Mouse (Mus musculus): ENCODE results near the gene Pon3.
A peak's percentile ranks its signal among the peaks of the same experiment; 100 is the strongest.

The Pon3 gene

DNA sequence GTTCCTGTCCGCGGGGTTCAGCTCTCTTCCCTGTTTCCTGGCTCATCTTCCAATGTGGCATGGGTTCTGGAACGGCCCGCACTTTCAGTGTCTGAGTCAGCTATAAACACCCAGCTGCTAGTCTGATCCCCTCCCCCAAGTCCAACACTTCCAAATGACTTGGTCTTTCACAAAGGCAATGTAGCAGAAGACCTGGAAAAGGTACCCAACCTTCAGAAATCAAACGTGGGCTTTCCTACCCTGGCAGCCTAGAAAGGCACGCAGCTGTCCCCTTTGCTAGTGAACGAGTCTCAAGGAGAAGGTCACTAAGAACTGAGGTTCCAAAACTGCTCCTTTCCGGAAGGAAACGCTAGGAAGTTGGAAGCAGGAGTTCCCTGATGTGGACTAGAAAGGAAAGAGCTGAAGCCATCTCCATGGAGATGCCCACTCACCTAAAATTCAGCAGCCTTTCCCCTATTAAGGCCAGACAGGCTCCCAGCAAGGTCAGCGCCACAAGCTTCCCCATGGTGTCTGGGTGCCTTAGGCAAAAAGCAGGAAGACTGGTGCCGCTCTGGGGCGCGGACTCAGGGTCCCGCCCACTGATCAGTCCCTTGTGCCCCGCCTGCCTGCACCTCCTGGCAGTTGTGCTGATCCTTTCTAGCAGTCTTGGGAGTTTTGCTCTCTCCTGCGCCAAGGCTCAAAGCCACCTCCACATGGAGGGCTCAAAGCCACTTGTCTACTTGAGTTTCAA is at the start of gene Pon3:
Pon3 (minus strand) TSS at position 565 of the 730 bp plus-strand sequence.
- Histone ChIP-seq H3K4me3 (replicated peaks; ENCODE audit: low read length) (peak within 1 kb of the TSS; percentile 70), H3K36me3 (ENCODE audit: insufficient read depth, low read length) (no peaks in the 10 kb centered on the region), H3K4me1 (replicated peaks; ENCODE audit: low read depth, low read length) (peaks cover 16% of the 10 kb centered on the region), H3K9me3 (ENCODE audit: low read length) (no peaks in the 10 kb centered on the region), H3K27me3 (ENCODE audit: insufficient read depth, low read length) (peaks cover 11% of the 10 kb centered on the region; the same call in 1 of the 2 replicates)
- TF ChIP-seq POU5F1 (IDR thresholded peaks at IDR 0.05; ENCODE audit: borderline replicate concordance, low read length) (no peak), CTCF (conservative IDR thresholded peaks at IDR 0.05; ENCODE audit: low read length) (no peak), NANOG (IDR thresholded peaks at IDR 0.05; ENCODE audit: borderline replicate concordance, low read length) (no peak)

DNA sequence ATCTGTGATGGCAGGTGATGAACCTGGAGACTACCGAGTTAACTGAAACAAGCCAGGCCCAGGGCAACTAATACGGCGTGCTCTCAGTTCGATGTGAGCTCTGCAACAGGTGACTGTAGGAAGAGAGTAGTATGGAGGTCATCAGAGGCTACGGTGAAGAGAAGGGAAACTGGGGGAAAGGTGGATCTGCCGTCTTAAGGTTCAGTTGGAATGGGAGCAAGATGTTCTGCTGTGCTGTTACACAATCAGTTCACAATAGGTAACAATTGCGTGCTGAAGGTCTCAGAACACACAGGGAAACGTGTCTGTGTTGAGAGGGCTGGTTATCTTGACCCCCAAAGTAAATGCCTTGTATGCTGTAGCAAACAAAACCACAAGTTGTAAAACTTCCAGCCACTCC is 48.9 kb upstream of the Pon3 start:
- H3K4me1 ChIP-seq (replicated peaks; ENCODE audit: low read depth, low read length) = 0 out of 2 replicates have a peak, but pooled peaks cover 4% of the 10 kb centered on the region
- peaks cover 8% of the 10 kb centered on the region for H3K9me3 ChIP-seq (ENCODE audit: low read length)
- TF ChIP-seq NANOG (IDR thresholded peaks at IDR 0.05; ENCODE audit: borderline replicate concordance, low read length) (no peak), CTCF (conservative IDR thresholded peaks at IDR 0.05; ENCODE audit: low read length) (no peak), POU5F1 (IDR thresholded peaks at IDR 0.05; ENCODE audit: borderline replicate concordance, low read length) (no peak)
- H3K27me3 ChIP-seq (ENCODE audit: insufficient read depth, low read length) = peaks cover 8% of the 10 kb centered on the region
- no peaks in the 10 kb centered on the region for H3K36me3 ChIP-seq (ENCODE audit: insufficient read depth, low read length)
- H3K4me3 ChIP-seq (replicated peaks; ENCODE audit: low read length) = no peak overlapping the region

DNA sequence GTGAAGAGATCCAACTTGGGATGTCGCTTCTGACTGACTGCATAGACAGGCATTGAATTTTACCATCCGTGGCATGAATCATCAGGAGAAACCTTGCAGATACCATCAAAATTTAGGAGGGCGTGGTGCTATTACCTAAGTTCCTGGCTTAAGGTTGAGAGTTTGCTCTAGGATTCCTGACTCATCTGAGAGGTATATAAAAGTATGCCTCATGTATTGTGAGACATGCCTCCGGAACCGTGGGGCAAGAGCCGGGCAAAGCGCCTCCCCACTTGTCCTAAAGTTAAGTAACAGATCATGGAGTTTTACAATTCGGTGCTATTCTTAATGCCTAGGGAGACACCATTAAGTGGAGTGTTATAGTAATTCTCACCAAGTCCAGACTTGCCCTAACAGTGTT is 44.5 kb upstream of the Pon3 start:
- TF ChIP-seq CTCF (conservative IDR thresholded peaks at IDR 0.05; ENCODE audit: low read length) (no peak), NANOG (IDR thresholded peaks at IDR 0.05; ENCODE audit: borderline replicate concordance, low read length) (no peak), POU5F1 (IDR thresholded peaks at IDR 0.05; ENCODE audit: borderline replicate concordance, low read length) (no peak)
- Histone ChIP-seq H3K9me3 (ENCODE audit: low read length) (no peaks in the 10 kb centered on the region), H3K4me1 (replicated peaks; ENCODE audit: low read depth, low read length) (0 out of 2 replicates have a peak, but pooled peaks cover 11% of the 10 kb centered on the region), H3K36me3 (ENCODE audit: insufficient read depth, low read length) (no peaks in the 10 kb centered on the region), H3K27me3 (ENCODE audit: insufficient read depth, low read length) (peaks cover 41% of the 10 kb centered on the region), H3K4me3 (replicated peaks; ENCODE audit: low read length) (no peak overlapping the region)

- TF ChIP-seq NANOG (IDR thresholded peaks at IDR 0.05; ENCODE audit: borderline replicate concordance, low read length) (no peak), POU5F1 (IDR thresholded peaks at IDR 0.05; ENCODE audit: borderline replicate concordance, low read length) (no peak)
Measured at GRCm38 (mm10) chr6:5299561-5299960, 43.5 kb upstream of the Pon3 start.

GRCm38 (mm10) chr6:5298092-5298554 is 42.0 kb upstream of the Pon3 start, which contains the start of gene Pon2:
Pon2 (minus strand) TSS chr6:5298455.
- TF ChIP-seq NANOG (IDR thresholded peaks at IDR 0.05; ENCODE audit: borderline replicate concordance, low read length) (no peak), POU5F1 (IDR thresholded peaks at IDR 0.05; ENCODE audit: borderline replicate concordance, low read length) (no peak), CTCF (conservative IDR thresholded peaks at IDR 0.05; ENCODE audit: low read length) (no peak)
- H3K4me1 ChIP-seq (replicated peaks; ENCODE audit: low read depth, low read length) = 0 out of 2 replicates have a peak, but pooled peaks cover 11% of the 10 kb centered on the region
- H3K4me3 ChIP-seq (replicated peaks; ENCODE audit: low read length) = peak within 1 kb of the TSS; percentile 77
- H3K9me3 ChIP-seq (ENCODE audit: low read length) = no peaks in the 10 kb centered on the region
- peaks cover 46% of the 10 kb centered on the region for H3K27me3 ChIP-seq (ENCODE audit: insufficient read depth, low read length)
- no peaks in the 10 kb centered on the region for H3K36me3 ChIP-seq (ENCODE audit: insufficient read depth, low read length)

More at GRCm38 (mm10) chr6:5299561-5299960, 43.5 kb upstream of the Pon3 start:
- H3K4me1 ChIP-seq (replicated peaks; ENCODE audit: low read depth, low read length) = 0 out of 2 replicates have a peak, but pooled peaks cover 11% of the 10 kb centered on the region
- H3K9me3 ChIP-seq (ENCODE audit: low read length) = no peaks in the 10 kb centered on the region
- H3K36me3 ChIP-seq (ENCODE audit: insufficient read depth, low read length) = no peaks in the 10 kb centered on the region
- H3K4me3 ChIP-seq (replicated peaks; ENCODE audit: low read length) = no peak overlapping the region
- peaks cover 46% of the 10 kb centered on the region for H3K27me3 ChIP-seq (ENCODE audit: insufficient read depth, low read length)

GRCm38 (mm10) chr6:5297321-5298091 is 41.4 kb upstream of the Pon3 start:
- TF ChIP-seq POU5F1 (IDR thresholded peaks at IDR 0.05; ENCODE audit: borderline replicate concordance, low read length) (no peak), NANOG (IDR thresholded peaks at IDR 0.05; ENCODE audit: borderline replicate concordance, low read length) (no peak), CTCF (conservative IDR thresholded peaks at IDR 0.05; ENCODE audit: low read length) (no peak)
- H3K36me3 ChIP-seq (ENCODE audit: insufficient read depth, low read length) = no peaks in the 10 kb centered on the region
- H3K4me3 ChIP-seq (replicated peaks; ENCODE audit: low read length) = peak overlapping the region; percentile 77
- peaks cover 46% of the 10 kb centered on the region for H3K27me3 ChIP-seq (ENCODE audit: insufficient read depth, low read length)
- no peaks in the 10 kb centered on the region for H3K9me3 ChIP-seq (ENCODE audit: low read length)
- H3K4me1 ChIP-seq (replicated peaks; ENCODE audit: low read depth, low read length) = 0 out of 2 replicates have a peak, but pooled peaks cover 11% of the 10 kb centered on the region

DNA sequence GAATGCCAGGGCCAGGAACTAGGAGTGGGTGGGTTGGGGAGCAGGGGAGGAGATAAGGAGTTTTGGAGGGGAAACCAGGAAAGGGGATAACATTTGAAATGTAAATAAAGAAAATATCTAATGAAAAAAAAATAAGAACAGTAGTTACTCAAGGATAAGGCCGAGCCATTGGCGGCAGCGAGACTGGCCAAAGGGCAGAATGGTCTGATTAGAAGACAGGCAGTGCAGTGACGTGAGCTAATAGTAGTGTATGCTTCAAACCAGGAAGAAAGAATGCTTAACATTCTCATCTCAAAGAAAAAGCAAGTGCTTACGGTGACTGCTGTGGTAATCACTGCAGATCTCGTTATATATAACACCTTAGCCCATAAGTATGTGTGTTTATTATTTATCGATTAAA is 40.0 kb upstream of the Pon3 start:
- TF ChIP-seq POU5F1 (IDR thresholded peaks at IDR 0.05; ENCODE audit: borderline replicate concordance, low read length) (no peak), CTCF (conservative IDR thresholded peaks at IDR 0.05; ENCODE audit: low read length) (no peak), NANOG (IDR thresholded peaks at IDR 0.05; ENCODE audit: borderline replicate concordance, low read length) (no peak)
- H3K36me3 ChIP-seq (ENCODE audit: insufficient read depth, low read length) = no peaks in the 10 kb centered on the region
- H3K4me3 ChIP-seq (replicated peaks; ENCODE audit: low read length) = no peak overlapping the region

More for the DNA sequence above, 40.0 kb upstream of the Pon3 start:
- Histone ChIP-seq H3K9me3 (ENCODE audit: low read length) (no peaks in the 10 kb centered on the region), H3K4me1 (replicated peaks; ENCODE audit: low read depth, low read length) (0 out of 2 replicates have a peak, but pooled peaks cover 11% of the 10 kb centered on the region), H3K27me3 (ENCODE audit: insufficient read depth, low read length) (peaks cover 46% of the 10 kb centered on the region)

All from E14TG2a.4 (cell line).